Mouse (Mus musculus) liver, adult 2 months (tissue): ENCODE measurements around the gene Susd1.

Source experiments
- CTCF ChIP-seq: fragments of 200-500 bp; IDR thresholded peaks from 2 replicates; pipeline ENCODE4 v1.5.1; 2011; ENCODE audit warnings: low read depth, low read length, control low read depth
- POLR2A ChIP-seq: fragments of 200-500 bp; IDR thresholded peaks from 2 replicates; pipeline ENCODE4 v1.6.1; 2011; ENCODE audit warnings: low read length, control low read depth; ENCODE audit not compliant: insufficient read depth; ENCODE audit errors: extremely low read depth

DNA sequence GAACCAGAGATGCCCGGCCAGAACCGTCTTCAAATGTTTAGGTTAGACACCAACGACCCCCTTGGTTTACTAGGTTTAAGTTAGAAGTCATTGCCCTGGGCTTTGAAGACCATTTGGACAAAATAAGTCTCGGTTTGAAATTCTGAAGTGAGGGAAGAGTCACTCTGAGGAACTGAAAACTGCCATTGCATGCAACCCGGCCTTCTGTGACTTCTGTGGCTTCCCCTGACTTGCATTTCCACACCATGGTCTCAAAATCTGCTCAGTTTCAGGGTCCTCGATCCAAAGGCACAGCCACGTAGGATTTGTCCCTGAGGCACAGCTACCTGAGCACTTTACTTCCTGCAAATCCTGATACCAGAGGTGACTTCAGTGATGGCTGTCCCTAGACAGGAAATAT lies 86.5 kb downstream of the Susd1 start:
- TF ChIP-seq POLR2A (no peak), CTCF (no peak)
